Mouse (Mus musculus): ENCODE data around the gene Ly86.

Gene Ly86

DNA sequence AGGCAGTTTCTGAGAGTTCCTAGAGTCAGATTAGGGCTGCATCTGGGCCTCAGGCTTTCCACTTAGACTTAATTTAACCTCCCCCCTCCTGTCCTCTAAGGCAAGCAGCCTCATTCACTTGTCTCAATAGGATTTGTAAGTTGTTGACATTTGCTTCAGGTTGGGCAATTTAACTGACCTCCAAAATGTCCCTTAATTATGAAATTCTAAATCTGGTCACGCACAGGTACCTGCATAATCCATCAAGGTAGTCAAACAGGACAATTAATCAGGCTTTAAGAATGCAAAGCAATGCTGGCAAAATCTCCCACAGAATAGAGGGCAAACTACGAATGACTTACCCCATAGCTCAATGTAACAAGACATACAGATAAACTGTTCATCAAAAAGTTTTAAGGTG lies 8.0 kb downstream of the Ly86 start:
- no peak for DNase-seq (ENCODE audit: extremely low read depth, low read depth)

GRCm38 (mm10) chr13:37353868-37354267 lies 8.9 kb downstream of the Ly86 start:
- no peak for DNase-seq (ENCODE audit: extremely low read depth, low read depth)

DNA sequence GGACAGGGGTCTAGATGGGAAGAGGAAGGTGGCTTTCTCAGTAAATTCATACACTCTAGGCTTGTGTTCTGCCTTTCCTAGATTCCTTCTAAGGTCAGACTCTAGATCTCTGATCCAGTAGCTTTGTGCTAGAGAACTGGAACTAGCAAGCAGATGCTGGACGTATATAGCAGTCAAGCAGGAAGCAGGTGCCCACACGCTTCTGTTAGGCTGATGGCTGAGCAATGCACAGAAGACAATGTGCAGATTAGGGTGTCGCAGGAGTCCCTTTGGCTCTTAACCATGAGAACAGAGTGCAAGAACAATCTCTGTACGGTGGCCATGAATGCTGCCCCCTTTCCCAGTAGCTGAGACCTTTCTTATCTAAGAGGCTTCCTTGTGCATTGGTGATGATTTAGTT lies 9.4 kb downstream of the Ly86 start:
- no peak for DNase-seq (ENCODE audit: extremely low read depth, low read depth)

DNA sequence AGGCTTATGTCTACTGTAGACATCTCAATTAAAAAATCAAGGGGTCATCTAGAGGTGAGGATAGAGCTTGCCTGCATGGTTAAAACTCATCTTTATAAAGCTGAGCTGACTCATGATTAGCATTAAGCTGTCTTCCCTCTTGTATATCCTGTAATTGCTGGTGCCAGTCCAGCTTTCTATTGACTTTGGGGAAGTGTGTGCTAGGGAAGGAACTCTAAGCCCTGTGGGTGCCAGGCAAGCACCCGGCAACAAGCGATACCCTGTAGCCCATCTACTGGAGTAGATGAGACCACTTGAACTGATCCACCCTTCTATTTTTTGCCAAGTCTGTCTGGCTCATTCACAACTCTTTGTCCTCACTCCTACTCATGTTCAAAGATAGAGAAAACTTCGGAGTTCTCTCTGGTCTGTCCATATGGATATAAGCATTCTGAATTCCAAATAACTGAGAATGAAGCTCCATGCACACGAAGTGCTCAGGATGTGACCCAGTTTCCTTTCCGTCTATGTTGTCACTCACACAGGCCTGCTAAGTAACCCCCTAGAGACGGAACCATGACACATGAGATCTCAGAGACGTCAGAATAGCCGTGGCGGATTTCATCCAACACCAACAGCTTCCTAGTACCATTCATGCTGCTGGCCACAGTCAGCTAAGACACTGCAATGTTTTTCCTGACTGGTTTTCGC lies 10.8 kb downstream of the Ly86 start:
- DNase-seq (ENCODE audit: extremely low read depth, low read depth), result no peak

- DNase-seq (ENCODE audit: extremely low read depth, low read depth), result peak; percentile 65
These were observed 11.5 kb downstream of the Ly86 start for GRCm38 (mm10) chr13:37356549-37356948.

DNA sequence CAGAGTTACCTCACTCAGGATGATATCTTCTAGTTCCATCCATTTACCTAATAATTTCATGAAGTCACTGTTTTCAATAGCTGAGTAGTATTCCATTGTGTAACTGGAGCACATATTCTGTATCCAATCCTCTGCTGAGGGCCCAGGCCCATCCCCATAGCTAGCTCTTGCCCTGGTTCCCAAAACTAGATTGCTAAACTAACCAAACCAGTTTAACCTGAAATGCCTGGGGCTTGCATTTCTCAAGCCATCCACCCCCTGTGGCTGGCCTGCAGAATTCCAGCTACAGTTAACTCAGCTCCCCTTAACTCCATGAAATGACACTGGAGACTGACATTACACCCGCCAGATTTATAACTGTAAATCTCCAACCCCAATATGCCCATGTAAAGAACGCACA lies 13.1 kb downstream of the Ly86 start:
- DNase-seq (ENCODE audit: extremely low read depth, low read depth), result no peak

GRCm38 (mm10) chr13:37361249-37361648 lies 16.2 kb downstream of the Ly86 start:
- no peak for DNase-seq (ENCODE audit: extremely low read depth, low read depth)

DNA sequence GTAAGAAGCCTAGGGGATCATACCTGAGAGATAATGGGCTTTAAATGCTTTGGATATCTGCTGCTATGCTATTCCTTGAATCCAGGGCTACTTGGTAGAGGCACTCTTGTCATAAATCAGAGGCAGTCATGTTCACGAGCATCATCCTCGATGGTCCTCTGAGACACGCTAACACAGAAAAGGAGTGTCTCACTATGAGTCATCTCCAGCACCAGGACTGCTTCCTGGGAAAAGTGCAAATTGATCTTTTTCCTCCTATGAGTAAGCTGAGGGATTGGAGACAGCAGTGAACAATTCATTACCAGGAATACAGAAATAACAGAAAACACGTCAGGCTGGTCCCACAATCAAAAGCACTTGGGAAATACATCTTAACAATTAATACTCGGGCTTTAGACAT lies 19.3 kb downstream of the Ly86 start:
- no peak for DNase-seq (ENCODE audit: extremely low read depth, low read depth)

DNA sequence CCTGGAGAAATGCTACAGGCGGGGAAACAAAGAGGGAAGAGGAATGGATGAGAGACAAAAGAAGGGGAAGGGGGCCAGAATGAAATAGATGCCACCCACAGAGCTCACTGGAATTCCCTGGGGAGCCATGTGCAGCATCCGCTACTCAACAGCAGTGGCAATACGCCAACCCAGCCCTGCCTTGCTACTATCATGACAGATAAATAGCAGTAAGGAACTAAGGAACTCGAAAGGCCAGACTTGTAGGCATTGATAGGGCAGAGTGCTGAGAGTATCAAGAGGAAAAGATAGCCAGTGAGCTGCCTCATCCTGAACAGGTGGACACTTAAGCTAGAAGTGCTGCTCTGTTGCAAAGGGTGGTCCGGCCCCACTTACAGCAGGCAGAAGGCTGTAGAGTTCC lies 31.4 kb downstream of the Ly86 start:
- DNase-seq (ENCODE audit: extremely low read depth, low read depth), result no peak

DNA sequence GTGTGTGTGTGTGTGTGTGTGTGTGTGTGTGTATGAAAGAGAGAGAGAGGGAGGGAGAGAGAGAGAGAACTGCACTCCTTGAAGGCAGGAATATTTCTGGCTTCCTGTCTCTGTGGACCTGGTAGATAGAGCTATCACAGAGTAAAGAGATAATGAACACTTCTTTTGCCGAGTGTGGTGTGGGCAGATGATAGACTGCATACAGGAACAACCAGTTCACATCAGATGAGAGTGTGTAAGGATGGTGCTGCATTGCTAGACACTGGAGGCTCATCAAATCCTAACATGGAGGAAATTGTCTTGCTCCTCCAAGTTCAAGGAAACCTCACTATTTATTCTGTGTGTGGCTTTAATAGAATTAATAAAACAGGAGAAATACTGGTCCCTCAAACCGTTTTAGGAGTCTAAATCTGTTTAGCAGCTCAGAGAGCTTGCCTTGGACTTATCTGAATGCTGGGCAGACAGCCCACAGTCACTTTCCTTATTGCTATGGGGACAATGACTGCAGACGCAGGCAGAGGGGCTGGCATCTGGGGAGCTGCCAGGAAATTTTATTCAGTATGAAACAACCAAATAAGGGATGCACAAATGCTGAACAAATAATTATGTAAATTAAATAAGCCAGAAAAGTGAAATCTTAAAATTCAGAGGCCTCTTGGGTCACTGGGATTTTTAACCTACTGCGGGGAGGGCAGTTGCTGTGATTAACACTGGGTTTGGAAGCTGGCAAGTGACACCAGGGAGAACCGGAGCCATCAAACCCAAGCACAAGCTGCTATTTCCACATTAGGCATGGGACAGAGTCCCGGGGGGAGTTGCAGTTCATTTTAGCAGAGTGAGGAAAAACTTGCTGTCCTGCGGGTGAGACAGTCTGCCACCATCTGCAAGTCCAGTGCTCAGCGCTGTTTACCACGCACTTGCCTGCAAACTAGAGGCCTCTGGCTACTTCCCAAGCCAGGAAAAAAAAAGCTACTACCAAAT lies 43.5 kb downstream of the Ly86 start:
- no peak for DNase-seq (ENCODE audit: extremely low read depth, low read depth)

DNA sequence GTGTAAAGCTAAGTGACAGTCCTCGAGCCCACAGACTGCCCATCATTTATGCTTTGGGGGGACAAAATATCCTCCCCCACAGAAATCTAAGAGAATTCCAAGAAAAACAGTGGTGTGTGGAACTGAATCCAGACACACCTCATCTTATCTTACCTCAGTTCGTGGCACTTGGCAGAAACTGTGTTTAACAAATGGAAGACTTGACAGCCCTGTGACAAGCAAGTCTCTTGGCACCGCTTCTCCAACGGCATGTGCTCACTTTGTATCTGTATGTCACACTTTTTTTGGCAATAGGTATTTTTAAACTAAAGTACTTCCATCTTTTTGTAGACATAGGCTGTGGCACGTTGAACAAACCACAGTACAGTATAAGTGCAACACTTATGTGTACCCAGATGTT lies 44.3 kb downstream of the Ly86 start:
- no peak for DNase-seq (ENCODE audit: extremely low read depth, low read depth)

DNA sequence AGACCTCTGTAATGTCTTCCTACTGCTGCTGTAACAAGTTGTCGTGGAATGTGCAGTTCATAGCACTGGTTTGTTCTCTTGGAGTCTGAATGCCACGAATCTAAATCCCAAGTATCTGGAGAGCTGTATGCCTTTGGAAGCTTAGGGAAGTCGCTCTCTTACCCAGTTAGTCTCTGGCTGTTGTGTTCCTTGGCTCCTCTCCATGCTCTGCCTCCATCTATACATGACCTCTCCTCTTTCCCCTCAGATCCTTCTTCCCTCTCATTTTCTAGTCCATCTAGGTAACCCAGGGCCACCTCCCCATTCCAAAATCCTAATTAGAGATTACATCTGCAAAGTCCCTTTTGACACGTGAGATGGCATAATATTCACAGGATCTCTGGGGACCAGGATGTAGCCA lies 53.8 kb downstream of the Ly86 start:
- no peak for DNase-seq (ENCODE audit: extremely low read depth, low read depth)

DNA sequence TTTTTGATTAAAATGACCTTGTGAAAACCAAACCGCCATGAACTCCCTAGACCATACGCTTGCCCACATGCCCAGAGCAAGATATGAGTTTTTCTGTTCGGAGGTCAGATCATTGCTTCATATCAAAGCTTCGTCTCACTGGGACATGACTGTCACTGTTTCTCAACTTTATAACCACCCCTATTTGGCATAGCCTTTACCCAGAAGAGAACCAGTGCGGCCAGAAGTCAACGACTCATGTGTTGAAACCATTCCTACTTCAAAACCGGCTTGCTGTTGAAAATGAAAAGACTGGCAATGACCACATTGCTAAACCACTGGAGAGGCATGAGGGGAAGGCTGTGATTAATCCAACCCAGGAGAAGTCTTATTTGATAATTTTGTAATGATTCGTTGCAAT lies 54.3 kb downstream of the Ly86 start:
- DNase-seq (ENCODE audit: extremely low read depth, low read depth), result no peak

DNA sequence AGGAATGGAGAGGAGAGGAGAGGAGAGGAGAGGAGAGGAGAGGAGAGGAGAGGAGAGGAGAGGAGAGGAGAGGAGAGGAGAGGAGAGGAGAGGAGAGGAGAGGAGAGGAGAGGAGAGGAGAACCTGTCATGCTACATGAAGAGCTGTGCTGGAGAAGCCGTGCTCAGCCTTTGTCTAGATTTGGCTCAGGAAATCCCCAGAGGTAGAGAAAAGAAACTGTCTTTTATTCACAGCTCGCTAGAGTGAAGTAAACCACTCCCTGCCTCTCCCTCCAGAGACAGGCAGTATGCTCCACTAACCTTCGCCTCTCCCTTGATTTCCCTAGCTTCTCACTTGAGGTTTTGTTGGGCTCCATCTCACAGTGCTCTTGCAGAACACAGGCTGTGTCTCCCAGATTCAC lies 57.4 kb downstream of the Ly86 start:
- DNase-seq (ENCODE audit: extremely low read depth, low read depth), result no peak

DNA sequence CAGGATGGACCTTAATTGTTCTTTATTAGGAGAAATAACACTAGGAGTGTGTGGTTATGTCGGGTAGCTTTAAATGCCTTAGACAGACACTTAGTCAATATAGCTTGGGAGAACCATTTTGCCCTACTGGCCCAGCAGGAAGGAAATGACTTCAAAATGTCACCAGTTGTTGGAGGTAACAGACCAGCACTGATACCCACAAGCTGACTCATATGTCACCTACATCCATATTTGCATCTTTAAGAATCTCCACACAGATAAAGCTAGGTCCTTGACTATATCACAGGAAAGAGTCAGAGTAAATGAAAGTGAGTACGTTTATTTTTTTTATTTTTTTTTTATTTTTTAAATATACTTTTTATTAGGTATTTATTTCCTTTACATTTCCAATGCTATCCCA lies 58.7 kb downstream of the Ly86 start:
- no peak for DNase-seq (ENCODE audit: extremely low read depth, low read depth)

GRCm38 (mm10) chr13:37415696-37416095 lies 70.7 kb downstream of the Ly86 start:
- no peak for DNase-seq (ENCODE audit: extremely low read depth, low read depth)

- no peak for DNase-seq (ENCODE audit: extremely low read depth, low read depth)
These were observed 78.4 kb downstream of the Ly86 start for GRCm38 (mm10) chr13:37423416-37423815.

- no peak for DNase-seq (ENCODE audit: extremely low read depth, low read depth)
These were observed 79.9 kb downstream of the Ly86 start for GRCm38 (mm10) chr13:37424904-37425303.

- no peak for DNase-seq (ENCODE audit: extremely low read depth, low read depth)
These were observed 80.4 kb downstream of the Ly86 start for GRCm38 (mm10) chr13:37425406-37425805.

DNA sequence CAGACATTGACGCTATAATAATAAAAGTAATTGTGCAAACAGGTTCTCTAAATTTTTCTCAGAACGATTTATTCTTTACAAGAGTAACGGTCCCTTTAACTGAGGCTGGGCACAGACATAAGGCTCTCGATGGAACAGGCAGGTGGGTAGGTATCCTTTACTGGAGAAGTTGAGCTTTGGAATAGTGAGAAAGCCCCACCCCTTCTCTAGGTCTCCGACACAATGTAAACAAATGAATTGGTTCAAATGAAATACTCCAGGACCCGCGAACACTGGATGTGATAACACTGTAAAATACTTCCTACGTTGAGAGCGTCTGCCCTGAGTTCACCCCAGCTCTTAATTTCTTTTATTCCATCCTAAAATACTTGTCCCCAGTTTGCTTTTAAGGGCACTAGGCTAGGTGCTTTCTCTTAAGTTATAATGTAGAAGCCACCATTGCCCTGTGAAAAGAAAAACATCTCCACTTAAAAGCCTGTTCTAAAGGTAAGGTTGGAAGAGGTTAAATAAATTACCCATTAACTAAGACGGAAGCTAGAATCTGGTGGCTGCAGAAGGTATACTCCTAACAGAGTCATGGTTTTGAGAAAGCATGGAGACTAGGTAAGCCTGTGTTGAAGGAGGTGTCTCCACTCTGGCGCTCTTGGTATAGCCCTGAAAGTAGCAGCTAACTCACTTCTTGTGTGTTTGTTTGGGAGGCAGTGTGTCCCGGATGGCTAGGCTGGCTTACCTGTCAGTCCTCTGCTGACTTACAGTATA lies 81.7 kb downstream of the Ly86 start:
- DNase-seq (ENCODE audit: extremely low read depth, low read depth), result no peak

- no peak for DNase-seq (ENCODE audit: extremely low read depth, low read depth)
These were observed 83.5 kb downstream of the Ly86 start for GRCm38 (mm10) chr13:37428496-37428895.

GRCm38 (mm10) chr13:37429661-37430271 lies 84.8 kb downstream of the Ly86 start:
- no peak for DNase-seq (ENCODE audit: extremely low read depth, low read depth)
